Mouse (Mus musculus) heart, postnatal 10 days (tissue): ENCODE data around the gene St7. TPM values are rescaled to one million over a fixed set of nuclear protein-coding genes. Genes with fewer than 3 reads are reported as not detected.

Experiments
- DNase-seq, 2 experiments: peaks; one replicate each; pipeline ENCODE4 v3.0.0; 2021
- intact Hi-C: fragments of 180-260 bp; cut with DNase I; formaldehyde crosslinking; loops from one replicate; pipeline ENCODE4 v1.15.1; 2025
- total RNA-seq, 2 experiments: library from RNA; stranded (reverse); gene quantifications; 2 replicates each; pipeline ENCODE4 v1.2.3; 2021

St7 gene
- total RNA-seq, 2 experiments from 2014 or later, result 29.8 to 30.7 TPM

DNA sequence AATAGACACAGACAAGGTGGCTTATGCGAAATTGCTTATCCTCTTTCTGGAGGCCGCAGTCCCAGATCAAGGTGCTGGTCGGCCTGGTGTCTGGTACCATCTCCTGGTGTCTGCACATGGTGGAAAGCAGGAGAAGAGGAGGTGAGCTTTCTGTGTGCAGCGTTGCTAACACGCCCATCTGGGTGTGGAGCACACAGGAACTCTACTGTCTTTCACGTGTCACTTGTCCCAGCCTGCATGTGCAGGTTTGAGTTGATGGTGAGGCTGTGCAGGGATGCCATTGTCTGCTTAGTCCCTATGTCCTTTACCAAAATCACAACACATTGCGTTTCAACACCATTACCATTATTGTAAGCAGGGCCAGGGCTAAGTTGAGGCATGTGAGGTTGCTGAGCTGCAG is 26.2 kb downstream of the St7 start:
- DNase-seq, result no peak
- intact Hi-C loops, result no loop called here

DNA sequence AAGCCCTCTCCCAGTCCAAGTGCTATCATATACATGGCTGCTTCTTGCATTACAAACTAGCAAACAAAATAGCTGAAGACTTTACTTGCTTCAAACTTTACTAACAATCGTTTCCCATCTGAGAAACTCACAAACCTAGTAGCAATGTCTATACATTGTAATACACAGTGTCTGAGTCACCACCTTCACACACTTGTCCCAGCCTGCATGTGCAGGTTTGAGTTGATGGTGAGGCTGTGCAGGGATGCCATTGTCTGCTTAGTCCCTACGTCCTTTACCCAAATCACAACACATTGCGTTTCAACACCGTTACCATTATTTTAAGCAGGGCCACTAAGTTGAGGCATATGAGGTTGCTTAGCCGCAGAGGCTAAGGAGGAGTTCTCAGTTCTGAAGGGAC is 26.7 kb downstream of the St7 start:
- DNase-seq, result no peak

DNA sequence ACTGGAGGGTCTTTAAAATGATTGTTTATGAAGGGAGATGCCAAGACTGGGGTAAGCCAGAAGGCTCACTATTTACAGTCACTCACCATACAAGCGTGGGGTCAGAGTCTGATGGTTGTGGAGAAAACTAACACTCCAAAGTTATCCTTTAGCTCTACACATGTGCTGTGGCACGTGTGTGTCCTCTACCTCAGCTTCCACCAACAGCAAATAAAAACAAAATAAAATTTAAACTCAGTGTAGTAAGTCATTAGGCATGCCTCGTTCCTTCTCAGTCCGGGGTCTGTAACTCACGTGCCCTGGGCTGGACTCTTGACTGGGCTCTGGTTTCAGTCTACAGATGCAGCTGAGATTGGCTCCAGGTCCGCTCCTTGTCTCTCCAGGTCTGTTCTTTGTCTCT is 27.3 kb downstream of the St7 start:
- intact Hi-C loops, result no loop called here
- DNase-seq, result no peak

More for the DNA sequence above, 26.7 kb downstream of the St7 start:
- intact Hi-C loops, result no loop called here

DNA sequence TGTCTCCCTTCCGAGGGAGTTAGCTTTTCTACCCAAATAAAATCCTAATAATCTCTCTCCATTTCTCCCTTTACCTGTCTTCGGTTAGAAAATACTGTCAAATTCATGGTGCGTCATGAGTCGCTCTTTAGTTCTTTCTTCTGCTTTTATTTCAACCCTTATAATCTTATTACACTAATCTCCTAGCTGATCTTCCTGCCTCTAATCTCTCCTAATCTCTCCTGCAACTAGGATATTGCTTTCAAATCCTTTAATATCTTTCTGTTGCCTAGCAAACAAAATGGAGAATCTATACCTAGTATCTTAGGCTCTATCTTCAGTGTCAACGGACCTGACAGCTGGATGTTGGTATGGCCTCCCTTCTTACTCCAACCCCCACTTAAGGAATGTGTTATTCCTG is 29.0 kb downstream of the St7 start:
- intact Hi-C loops, result no loop called here
- no peak for DNase-seq

DNA sequence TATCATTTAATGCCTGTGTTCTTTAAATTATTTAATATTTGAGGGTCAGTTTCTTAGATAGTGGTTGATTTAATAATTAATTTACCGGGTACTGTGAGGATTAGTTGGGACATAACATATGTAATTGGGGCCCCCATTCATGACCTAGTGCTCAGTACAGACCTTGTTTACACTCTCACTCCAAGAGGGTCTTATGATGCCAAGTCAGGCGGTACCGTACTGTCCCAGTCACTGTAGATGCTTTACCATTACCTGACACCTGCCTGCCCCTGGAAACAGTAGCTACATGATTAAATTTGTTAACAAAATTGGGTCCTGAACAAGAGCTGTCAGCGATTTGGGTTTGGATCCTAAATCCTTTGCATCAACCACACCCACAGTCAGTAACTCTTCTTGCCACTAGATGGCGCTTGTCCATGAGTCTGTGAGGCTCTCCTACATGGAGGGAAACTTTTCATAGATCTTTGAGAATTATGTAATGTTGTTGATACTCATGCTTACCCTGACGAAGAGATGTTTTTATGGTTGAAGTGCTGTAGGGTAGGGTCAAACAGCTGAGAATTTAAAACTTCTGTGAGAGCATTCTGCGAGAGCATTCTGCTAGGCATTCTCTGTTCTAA is 33.2 kb downstream of the St7 start:
- intact Hi-C loops, result loop anchor here (1.0 to 5.0 kb wide), 3 partner anchors 51 to 108 kb away; no protein-coding TSS in a partner anchor
- DNase-seq, result peak; percentile 74 to 79

DNA sequence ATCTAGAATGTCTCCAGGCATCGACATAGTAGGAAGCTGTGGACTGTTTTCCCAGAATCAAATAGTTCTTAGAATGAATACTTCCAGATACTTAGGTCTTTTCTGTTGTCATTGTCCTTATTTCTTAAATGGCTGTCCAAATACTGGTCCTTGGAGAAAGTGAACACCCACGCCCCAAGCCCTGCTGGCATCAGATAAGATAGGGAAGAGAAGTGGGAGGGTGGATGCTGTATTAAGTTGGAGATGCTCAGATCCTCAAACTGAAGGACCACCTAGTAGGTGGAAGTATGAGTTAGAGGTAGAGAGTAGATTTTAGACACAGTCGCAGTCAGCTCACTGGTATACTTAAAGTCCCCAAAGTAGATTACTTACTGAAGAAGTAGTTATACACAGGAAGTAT is 34.5 kb downstream of the St7 start:
- no peak for DNase-seq
- intact Hi-C loops, result loop anchor here (2.0 to 5.0 kb wide), 2 partner anchors 52 to 85 kb away; no protein-coding TSS in a partner anchor

DNA sequence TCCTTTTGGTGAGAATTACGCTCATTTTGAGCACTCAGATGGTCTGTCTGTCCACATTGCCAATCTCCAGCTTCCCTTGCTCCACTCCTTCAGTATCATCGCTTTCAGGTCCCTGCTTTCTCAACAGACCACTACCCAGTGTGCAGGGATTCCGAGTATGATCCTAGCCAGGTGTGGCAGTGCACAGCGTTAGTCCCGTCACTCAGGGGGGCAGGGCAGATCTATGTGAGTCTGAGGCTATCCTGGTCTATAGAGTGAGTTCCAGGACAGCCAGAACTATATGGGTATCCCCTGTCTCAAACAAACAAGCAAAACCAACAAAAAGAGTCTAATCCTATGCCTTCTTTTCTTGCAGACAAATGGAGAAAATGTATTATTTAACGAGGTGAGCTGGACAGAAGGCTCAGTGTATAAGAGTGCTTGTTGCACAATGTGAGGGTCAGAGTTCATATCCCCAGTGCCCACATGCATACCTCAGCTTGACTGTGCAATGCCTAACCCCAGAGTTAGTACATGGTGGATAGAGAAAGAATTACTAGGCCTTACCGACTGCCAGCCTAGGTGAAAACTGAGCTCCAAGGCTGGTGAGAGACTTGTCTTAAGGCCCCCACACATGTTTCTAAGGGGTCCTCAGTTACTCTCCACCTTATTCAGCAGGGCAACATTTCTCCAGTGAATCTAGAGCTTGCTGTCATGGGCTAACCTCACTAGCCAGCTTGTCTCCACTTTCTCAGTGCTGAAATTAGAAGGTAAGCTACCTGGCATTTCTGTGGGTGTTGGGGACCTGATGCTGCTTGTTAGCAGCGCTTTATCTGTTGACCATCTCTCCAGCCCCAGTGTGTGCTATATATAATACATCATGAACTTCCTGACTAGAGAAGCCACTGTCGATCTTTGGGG is 35.4 kb downstream of the St7 start:
- intact Hi-C loops, result loop anchor here (2.0 to 5.0 kb wide), 2 partner anchors 53 to 84 kb away; no protein-coding TSS in a partner anchor
- DNase-seq, result no peak

DNA sequence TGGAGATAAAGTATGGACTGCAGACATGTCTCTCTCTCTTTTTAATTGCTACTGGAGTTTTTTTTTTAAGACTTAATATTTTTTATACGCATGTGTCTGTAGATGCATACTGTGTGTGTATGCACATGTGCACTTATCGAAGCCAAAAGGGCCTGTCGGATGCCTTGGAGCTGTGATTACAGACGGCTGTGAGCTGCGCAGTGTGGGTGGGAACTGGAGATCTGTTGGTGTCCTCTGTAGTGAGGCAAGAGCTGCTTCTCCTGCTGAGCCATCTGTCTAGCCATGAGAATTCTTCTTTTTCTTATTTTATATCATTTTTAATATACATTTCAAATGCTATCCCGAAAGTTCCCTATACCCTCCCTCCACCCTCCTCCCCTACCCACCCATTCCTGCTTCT is 37.4 kb downstream of the St7 start:
- intact Hi-C loops, result no loop called here

DNA sequence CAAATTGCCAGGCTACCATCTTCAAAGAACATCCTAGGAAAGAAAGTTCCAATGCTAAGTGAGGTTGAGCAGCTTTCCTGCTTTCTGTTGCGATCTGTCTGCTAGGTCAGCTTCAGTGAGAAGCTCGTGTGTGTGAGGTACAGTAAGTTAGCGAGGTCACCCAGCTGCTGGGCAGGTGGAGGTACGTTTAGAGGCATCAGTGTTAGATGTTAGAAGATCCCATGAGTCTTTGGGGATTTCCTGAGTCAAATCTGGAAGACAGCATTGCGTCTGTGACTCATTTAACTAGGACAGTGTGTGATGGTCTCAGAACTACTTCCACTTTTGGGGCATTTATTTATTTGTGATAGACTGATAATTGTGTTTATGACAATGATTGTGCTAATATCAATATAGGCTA is 39.0 kb downstream of the St7 start:
- intact Hi-C loops, result no loop called here

More for the DNA sequence above, 37.4 kb downstream of the St7 start:
- DNase-seq, result no peak

DNA sequence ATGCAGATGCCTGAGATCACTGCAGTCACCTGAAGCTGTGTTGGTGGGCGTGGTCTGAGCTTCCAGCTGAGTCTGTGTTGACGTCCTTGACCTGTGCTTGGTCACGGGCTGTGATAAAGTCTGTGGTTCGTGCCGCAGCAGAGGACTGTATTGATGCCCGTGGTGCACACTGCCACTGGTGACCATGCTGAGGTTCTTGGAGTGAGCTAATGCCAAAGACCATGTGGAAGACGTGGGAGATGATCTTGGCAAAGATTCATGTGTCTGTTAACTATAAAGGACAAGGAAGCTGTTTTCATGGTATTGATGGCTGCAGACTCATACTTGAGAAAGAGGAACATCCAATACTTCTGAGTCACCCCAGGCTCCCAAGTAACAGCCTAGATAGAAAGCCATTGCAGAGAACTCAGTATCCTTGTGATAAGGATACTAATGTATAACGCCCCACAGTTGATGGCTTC is 41.2 kb downstream of the St7 start:
- intact Hi-C loops, result no loop called here
- no peak for DNase-seq

More for the DNA sequence above, 39.0 kb downstream of the St7 start:
- DNase-seq, result no peak

DNA sequence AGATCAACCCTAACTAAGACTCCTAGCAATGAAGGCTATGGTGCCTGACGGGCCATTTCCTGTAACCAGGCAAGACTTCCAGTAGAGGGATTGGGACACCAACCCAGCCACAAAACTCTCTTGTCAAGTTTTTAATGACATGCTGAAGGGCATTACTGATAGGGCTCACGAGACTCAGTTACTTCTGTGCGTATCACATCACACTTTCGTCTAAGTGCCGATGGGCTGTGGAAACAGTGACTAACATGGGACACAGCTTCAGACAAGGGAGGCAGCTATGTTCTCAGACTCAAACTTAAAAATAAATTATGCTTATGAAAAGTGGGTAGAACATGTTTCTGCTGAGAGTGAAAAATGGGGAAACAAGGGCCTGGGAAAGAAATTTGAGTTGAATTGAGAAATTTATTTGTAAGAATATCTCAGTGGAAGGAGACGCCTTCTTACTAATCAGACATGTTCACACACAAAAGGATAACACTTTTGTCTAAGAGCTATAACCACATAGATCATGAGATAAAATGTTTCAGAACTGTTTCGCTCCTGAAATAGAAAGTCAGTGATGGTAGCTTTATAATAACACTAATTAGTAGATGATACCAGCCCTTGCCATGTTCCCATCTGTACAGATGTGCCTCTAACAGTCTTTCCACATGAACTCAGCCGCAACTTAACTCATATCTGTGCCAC is 44.7 kb downstream of the St7 start:
- intact Hi-C loops, result no loop called here
- DNase-seq, result no peak

DNA sequence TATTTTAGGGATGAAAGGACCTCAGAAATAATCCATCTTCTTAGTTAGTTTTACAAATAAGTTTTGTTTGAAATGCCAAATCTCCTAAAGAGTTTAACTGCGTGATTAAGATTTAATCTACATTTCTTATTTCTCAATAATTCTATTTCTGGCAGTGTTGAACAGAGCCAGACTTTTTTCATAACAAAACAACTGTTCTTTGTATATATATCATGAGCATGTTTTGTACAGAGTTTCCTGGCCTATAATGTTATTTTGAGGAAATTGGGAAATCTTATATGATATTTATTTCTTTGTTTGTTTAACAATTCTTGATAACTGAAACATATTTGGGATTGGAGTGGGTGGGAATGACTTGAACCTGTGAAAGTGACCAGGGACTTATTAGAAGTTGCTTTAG is 47.4 kb downstream of the St7 start:
- intact Hi-C loops, result no loop called here
- DNase-seq, result no peak

DNA sequence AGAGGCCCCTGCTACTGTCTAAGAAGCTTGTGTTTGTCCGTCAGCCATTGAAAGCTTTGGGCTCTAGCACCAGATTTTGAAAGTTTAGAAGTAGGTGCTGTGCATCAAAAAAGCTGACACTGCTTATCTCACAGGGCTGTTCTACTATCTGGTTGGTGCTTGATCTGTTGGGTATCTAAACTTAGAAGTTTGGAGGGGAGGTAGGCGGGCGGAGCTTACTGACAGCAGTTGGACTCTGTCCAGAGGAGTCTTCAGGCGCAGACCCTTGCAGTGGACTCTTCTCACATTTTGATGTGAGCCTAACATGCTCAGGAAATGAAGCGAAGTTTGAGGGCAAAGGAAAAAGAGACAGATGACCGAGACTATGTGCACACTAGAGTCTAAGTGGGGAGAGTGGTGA is 48.9 kb downstream of the St7 start:
- DNase-seq, result no peak
- intact Hi-C loops, result no loop called here

DNA sequence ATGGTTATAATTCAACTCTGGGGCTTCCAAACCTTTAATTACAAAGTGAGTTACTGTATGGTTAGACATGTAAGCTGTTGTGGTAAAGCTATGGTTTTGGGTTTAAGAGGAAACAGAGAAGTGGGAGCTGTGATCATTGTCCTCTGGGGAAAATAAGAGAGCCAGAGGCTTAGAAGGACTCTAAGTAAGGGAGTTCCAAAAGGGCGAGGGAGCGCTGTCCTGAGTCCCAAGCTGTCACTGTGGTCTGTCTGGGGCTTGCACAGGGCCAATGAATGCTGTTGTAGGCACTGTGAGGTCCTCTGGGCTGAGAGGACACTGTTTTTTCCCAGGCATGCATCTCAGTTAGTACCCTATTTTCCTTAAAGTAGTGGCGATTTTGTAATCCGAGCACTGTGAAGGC is 49.5 kb downstream of the St7 start:
- intact Hi-C loops, result no loop called here
- DNase-seq, result no peak

DNA sequence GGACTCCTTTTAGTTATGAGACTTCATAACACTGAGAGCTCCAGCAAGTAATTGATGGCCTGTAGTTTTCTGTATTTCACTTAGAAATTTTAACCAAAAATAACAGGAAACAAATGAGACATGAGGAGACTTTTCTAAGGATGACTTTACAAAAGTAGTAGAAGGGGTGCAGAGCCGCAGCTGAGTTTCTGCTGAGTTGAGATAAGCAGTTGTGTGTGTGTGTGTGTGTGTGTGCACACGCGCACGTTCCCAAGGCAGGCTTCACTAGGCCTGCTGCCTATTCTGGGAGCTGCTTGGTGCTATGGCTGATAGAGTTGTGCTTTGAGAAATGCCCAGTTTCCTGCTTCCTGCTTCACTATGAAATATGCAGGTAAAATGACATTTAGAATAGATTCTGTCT is 50.6 kb downstream of the St7 start:
- intact Hi-C loops, result no loop called here

DNA sequence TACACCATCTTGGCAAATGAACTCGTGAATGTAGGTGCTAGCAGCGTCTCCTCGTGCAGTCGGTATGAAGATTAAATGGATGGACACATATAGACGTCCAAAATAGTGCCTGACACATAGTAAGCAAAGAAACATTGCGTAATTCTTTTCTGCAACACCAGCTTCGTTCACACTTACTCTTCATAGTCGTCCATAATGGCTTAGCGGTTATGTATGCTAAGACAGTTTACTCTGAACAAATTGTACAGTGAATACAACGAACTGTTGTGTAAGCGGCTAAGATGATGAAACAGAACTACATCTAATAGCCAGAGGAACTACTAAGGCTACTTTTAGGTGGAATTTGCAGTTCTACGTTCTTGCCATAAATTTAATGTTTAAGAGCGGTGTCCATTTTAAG is 55.0 kb downstream of the St7 start:
- intact Hi-C loops, result loop anchor here (5.0 kb wide), 1 partner anchor 45 kb away; no protein-coding TSS in a partner anchor

More for the DNA sequence above, 50.6 kb downstream of the St7 start:
- DNase-seq, result no peak

DNA sequence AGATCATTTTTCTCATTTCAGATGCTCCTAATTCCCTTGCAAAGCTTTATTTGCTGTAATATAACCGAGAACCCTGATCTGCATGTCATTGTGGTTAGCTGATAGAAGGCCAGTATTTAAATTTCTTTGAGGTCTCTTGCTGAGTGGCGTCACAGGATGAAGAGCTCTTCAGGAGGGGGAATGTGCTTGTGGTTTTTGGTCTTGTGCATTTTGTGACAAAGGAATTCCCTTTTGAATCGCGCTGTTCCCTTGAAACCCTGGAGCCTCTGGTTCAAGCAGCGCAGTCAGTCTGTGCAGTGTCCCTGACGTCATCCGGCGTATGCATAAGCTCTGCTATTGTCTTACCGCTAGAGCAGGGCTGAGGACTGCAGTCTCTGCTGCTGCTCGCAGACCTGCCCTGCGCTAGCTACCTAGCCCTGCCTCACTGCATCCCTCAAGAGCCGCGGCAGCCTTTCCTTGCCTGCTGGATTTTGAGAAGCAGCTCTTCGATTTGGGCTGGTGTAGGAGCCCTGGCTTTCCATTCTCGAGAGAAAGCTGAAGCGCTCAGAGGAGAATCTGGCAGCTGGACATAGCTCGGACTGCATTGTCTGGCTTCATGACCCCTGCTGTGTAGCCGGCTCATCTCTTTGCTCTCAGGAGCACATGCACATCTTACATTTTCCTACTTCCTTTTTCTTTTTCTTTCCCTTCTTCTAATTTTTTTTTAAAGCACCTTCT is 56.3 kb downstream of the St7 start:
- DNase-seq, result peak; percentile 72 to 82
- intact Hi-C loops, result loop anchor here (5.0 kb wide), 1 partner anchor 43 kb away; no protein-coding TSS in a partner anchor

More for the DNA sequence above, 55.0 kb downstream of the St7 start:
- DNase-seq, result no peak

DNA sequence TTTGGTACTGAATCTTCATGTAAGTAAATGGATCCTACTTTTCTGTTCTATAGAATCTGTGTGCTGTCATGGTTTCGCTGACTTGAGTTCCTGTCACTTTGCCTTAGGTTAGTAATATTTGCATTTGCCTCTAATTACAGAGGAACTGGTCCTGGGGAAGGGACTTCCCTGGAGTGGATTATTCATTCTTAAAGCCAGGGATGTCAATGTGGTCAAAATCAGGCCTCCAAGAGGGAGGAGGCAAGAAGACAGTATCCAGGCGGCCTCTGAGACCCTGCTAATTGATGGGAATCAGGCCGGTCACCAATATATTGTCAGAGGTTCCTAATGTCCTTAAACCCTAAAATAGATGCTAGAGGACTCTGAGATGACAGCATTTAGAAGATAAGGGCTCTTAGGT is 56.9 kb downstream of the St7 start:
- intact Hi-C loops, result loop anchor here (5.0 kb wide), 1 partner anchor 43 kb away; no protein-coding TSS in a partner anchor
- no peak for DNase-seq

DNA sequence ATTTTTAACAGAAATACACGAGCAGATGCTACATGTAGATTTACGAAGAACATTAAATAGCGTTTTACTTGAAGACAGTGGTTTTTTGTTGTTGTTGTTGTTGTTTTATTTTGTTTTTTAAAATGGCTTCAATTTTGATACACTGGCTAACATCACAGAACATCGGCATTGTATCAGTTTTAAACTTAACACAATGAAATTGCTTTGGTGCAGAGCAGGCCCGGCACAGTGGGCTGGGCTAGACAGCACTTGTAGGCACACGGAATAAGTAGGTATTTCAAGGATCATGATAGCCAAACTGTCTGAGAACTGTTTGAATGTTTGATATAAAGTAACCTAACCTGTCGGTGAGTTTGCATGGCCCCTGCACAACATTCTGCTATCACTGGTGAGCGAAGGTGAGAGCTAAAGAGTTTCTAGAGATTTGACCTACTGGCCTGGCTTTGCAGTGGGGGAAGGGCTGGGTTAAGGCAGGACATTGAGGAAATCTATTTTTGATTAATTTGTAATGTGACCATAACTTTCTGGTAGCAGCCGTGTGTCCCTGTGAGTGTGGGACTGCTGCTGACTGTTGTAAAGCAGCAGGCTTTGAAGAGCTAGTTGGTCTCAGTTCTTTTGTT is 57.4 kb downstream of the St7 start:
- peak; percentile 41 to 50 for DNase-seq
- intact Hi-C loops, result no loop called here

DNA sequence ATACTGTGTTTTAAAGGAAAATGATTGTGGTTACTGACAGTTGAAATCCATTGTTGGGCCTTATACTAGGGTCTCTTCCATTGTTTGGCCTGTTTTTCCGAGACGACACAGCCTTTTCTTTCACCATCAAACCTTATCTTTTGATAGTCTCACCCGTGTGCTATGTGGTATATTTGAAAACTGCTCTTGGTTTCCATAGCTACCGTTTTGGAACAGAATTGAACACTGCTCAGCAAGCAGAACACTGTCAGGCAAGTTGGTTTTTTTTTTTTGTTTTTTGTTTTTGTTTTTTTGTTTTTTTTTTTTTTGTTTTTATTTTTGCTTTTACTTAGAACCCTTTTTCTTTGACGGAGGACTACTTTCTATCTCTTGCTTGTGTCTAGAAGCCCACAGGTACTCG is 58.2 kb downstream of the St7 start:
- no peak for DNase-seq
- intact Hi-C loops, result no loop called here
